Mouse (Mus musculus) layer of hippocampus, adult 18-20 months (tissue): ENCODE data around the gene Isl2. TPM values are rescaled to one million over a fixed set of nuclear protein-coding genes. Genes with fewer than 3 reads are reported as not detected.
A peak's percentile ranks its signal among the peaks of the same experiment; 100 is the strongest.

Experiments
- DNase-seq, 2 experiments: peaks; one replicate each; pipeline ENCODE4 v3.0.0; 2022; ENCODE audit warnings: low spot score in 2 of 2
- long read RNA-seq: library from polyadenylated mRNA; stranded (forward); transcript quantifications from one replicate; pipeline ENCODE4 v2.0.0, GENCODE M21; 2021
- total RNA-seq, 2 experiments: library from RNA; stranded (reverse); gene quantifications; 2 replicates each; pipeline ENCODE4 v1.2.3; 2021

The Isl2 gene
- total RNA-seq = not detected
- long read RNA-seq, partial matches to known transcripts = 0 of 2 reads
- long read RNA-seq, other reads (novel, unspliced or antisense) = 2 of 2 reads

- DNase-seq = no peak
Measured at GRCm38 (mm10) chr9:55538377-55538776, at the start of gene Isl2. Gene Isl2, plus strand, starts transcription at chr9:55538672.

- no peak for DNase-seq
Measured at GRCm38 (mm10) chr9:55507922-55508321, 30.6 kb upstream of the Isl2 start.

- peak in 1 of 2 experiments; percentile 3 for DNase-seq
Measured at GRCm38 (mm10) chr9:55508701-55509100, 29.8 kb upstream of the Isl2 start.

GRCm38 (mm10) chr9:55509731-55510130 is 28.7 kb upstream of the Isl2 start:
- DNase-seq = no peak

- no peak for DNase-seq
Measured at GRCm38 (mm10) chr9:55510651-55511235, 27.7 kb upstream of the Isl2 start.

GRCm38 (mm10) chr9:55511521-55511993 is 26.9 kb upstream of the Isl2 start:
- DNase-seq = peak in 1 of 2 experiments; percentile 18

- DNase-seq = peak; percentile 90 to 93
Measured at GRCm38 (mm10) chr9:55512027-55512543, 26.4 kb upstream of the Isl2 start, which contains the start of gene Etfa. Gene Etfa, minus strand, starts transcription at chr9:55512243.

GRCm38 (mm10) chr9:55525716-55526115 is 12.8 kb upstream of the Isl2 start:
- DNase-seq = no peak

- DNase-seq = peak in 1 of 2 experiments; percentile 54
Measured at GRCm38 (mm10) chr9:55535907-55536306, 2.6 kb upstream of the Isl2 start.

- no peak for DNase-seq
Measured at GRCm38 (mm10) chr9:55539006-55539405, 534 bp downstream of the Isl2 start.

- no peak for DNase-seq
Measured at GRCm38 (mm10) chr9:55539661-55540390, 1.4 kb downstream of the Isl2 start.

GRCm38 (mm10) chr9:55540391-55540770 is 1.9 kb downstream of the Isl2 start:
- DNase-seq = no peak

GRCm38 (mm10) chr9:55540888-55541287 is 2.4 kb downstream of the Isl2 start:
- no peak for DNase-seq

GRCm38 (mm10) chr9:55541681-55542365 is 3.4 kb downstream of the Isl2 start:
- DNase-seq = no peak

- DNase-seq = no peak
Measured at GRCm38 (mm10) chr9:55542366-55543325, 4.2 kb downstream of the Isl2 start.

GRCm38 (mm10) chr9:55543336-55543702 is 4.8 kb downstream of the Isl2 start:
- no peak for DNase-seq

GRCm38 (mm10) chr9:55543703-55544401 is 5.4 kb downstream of the Isl2 start:
- peak in 1 of 2 experiments; percentile 24 for DNase-seq

GRCm38 (mm10) chr9:55544861-55545555 is 6.5 kb downstream of the Isl2 start:
- DNase-seq = no peak

- no peak for DNase-seq
Measured at GRCm38 (mm10) chr9:55545556-55546175, 7.2 kb downstream of the Isl2 start.
